Comparison of ENCODE assay signal across 18 mouse cellular contexts in genomic region chr3:108987009-108987659, GRCm38 (mm10). TPM values are rescaled to one million over a fixed set of nuclear protein-coding genes. Genes with fewer than 3 reads are reported as not detected.
DNase-seq lines count a peak whose midpoint lies in the region; ATAC-seq and TF ChIP-seq lines count a peak whose summit lies in the region.
"Had no signal": no experiment of that assay in that cellular context is flagged by ENCODE, and none has a peak within 500 bp of the region (broad histone marks: within the 10 kb centered on the region; RNA-seq: fewer than 3 reads in every experiment).

No protein-coding gene starts in this region.

- peak; percentile 52 for DNase-seq in brain, embryonic 14.5 days (ENCODE audit: low read depth)
- DNase-seq in forebrain, embryonic 14.5 days (ENCODE audit: low spot score): peak; percentile 14
- no peak for DNase-seq in cerebellum, adult 2 months
- DNase-seq in embryo, embryonic 10.5 days (ENCODE audit: low spot score): no peak
- DNase-seq: adrenal gland, adult 2 months; cerebellum, adult 9-11 months; lung, adult 18-20 months; lung, postnatal 4 days had no signal

- no peak overlapping the region for H3K4me2 ChIP-seq in forebrain, embryonic 14.5 days (ENCODE audit: low read length)
- H3K4me2 ChIP-seq in hindbrain, embryonic 15.5 days: no peak overlapping the region
- H3K4me2 ChIP-seq in midbrain, embryonic 16.5 days (ENCODE audit: low read length): no peak overlapping the region
- H3K4me2 ChIP-seq: kidney, embryonic 15.5 days had no signal

- TF ChIP-seq POLR2A in brain, embryonic 14.5 days (IDR thresholded peaks at IDR 0.05; ENCODE audit: borderline replicate concordance, extremely low read depth, insufficient read depth, insufficient read length, poor library complexity, severe bottlenecking): no peak
- no peak for TF ChIP-seq POLR2A in cerebellum, adult 2 months (IDR thresholded peaks at IDR 0.05; ENCODE audit: borderline replicate concordance, insufficient read depth, low read length)

- no peaks in the 10 kb centered on the region for H3K9me3 ChIP-seq in forebrain, embryonic 14.5 days (replicated peaks; ENCODE audit: control insufficient read depth, low read length)
- no peaks in the 10 kb centered on the region for H3K9me3 ChIP-seq in hindbrain, embryonic 15.5 days
- no peaks in the 10 kb centered on the region for H3K9me3 ChIP-seq in midbrain, embryonic 16.5 days (replicated peaks; ENCODE audit: control insufficient read depth, low read length, poor library complexity, severe bottlenecking)
- H3K9me3 ChIP-seq: kidney, embryonic 15.5 days had no signal

- peak overlapping the region; percentile 39 for H3K27ac ChIP-seq in forebrain, embryonic 14.5 days (ENCODE audit: low read depth, low read length)
- H3K27ac ChIP-seq in hindbrain, embryonic 15.5 days (replicated peaks): peak overlapping the region; percentile 47; the same call in 1 of the 2 replicates
- peak overlapping the region; percentile 81 for H3K27ac ChIP-seq in midbrain, embryonic 16.5 days (ENCODE audit: low read length)
- no peak overlapping the region for H3K27ac ChIP-seq in cerebellum, adult 2 months (ENCODE audit: insufficient read depth, low read length)
- H3K27ac ChIP-seq: kidney, embryonic 15.5 days; layer of hippocampus, adult 2 months; left cerebral cortex, adult 2 months had no signal

- peak; percentile 44; the same call in 1 of the 2 replicates for ATAC-seq in forebrain, embryonic 14.5 days
- ATAC-seq in hindbrain, embryonic 15.5 days (ENCODE audit: low FRiP score, low read depth): peak; percentile 68; the same call in 1 of the 2 replicates
- peak; percentile 82 for ATAC-seq in midbrain, embryonic 16.5 days
- no peak for ATAC-seq in megakaryocyte-erythroid progenitor cell, adult 5-6 weeks (replicated peaks; ENCODE audit: low FRiP score, low TSS enrichment, poor library complexity, severe bottlenecking)

- no peak overlapping the region for H3K4me3 ChIP-seq in forebrain, embryonic 14.5 days (ENCODE audit: low read depth, low read length)
- no peak overlapping the region for H3K4me3 ChIP-seq in hindbrain, embryonic 15.5 days
- H3K4me3 ChIP-seq in midbrain, embryonic 16.5 days (ENCODE audit: low read depth, low read length): no peak overlapping the region
- no peak overlapping the region for H3K4me3 ChIP-seq in cerebellum, adult 2 months (replicated peaks; ENCODE audit: insufficient read depth, low read depth, low read length)
- H3K4me3 ChIP-seq: kidney, embryonic 15.5 days; layer of hippocampus, adult 2 months; left cerebral cortex, adult 2 months had no signal

- no peak for TF ChIP-seq CTCF in brain, embryonic 14.5 days (IDR thresholded peaks at IDR 0.05; ENCODE audit: borderline replicate concordance, extremely low read depth, insufficient read depth, insufficient read length)
- no peak for TF ChIP-seq CTCF in cerebellum, adult 2 months (IDR thresholded peaks at IDR 0.05; ENCODE audit: borderline replicate concordance, insufficient read depth, low read depth, low read length)

- no peaks in the 10 kb centered on the region for H3K4me1 ChIP-seq in forebrain, embryonic 14.5 days (ENCODE audit: control insufficient read depth, insufficient read depth, low read length)
- H3K4me1 ChIP-seq in hindbrain, embryonic 15.5 days (replicated peaks): peaks cover 4% of the 10 kb centered on the region; the same call in 1 of the 2 replicates
- peaks cover 9% of the 10 kb centered on the region; the same call in 1 of the 2 replicates for H3K4me1 ChIP-seq in midbrain, embryonic 16.5 days (ENCODE audit: control insufficient read depth, insufficient read depth, low read length)
- H3K4me1 ChIP-seq in cerebellum, adult 2 months (ENCODE audit: control insufficient read depth, insufficient read depth, low read length): no peaks in the 10 kb centered on the region; the same call in 1 of the 2 replicates
- H3K4me1 ChIP-seq: kidney, embryonic 15.5 days had no signal

- no peaks in the 10 kb centered on the region for H3K27me3 ChIP-seq in forebrain, embryonic 14.5 days (replicated peaks; ENCODE audit: control insufficient read depth, insufficient read depth, low read length)
- H3K27me3 ChIP-seq in hindbrain, embryonic 15.5 days: no peaks in the 10 kb centered on the region
- H3K27me3 ChIP-seq in midbrain, embryonic 16.5 days (ENCODE audit: control insufficient read depth, insufficient read depth, low read depth, low read length): no peaks in the 10 kb centered on the region
- no peaks in the 10 kb centered on the region for H3K27me3 ChIP-seq in cerebellum, adult 2 months (ENCODE audit: control insufficient read depth, insufficient read depth, low read length)
- H3K27me3 ChIP-seq: kidney, embryonic 15.5 days had no signal

- peaks cover 5% of the 10 kb centered on the region for H3K36me3 ChIP-seq in forebrain, embryonic 14.5 days (ENCODE audit: control insufficient read depth, insufficient read depth, low read length)
- peaks cover 18% of the 10 kb centered on the region for H3K36me3 ChIP-seq in hindbrain, embryonic 15.5 days
- peaks cover 9% of the 10 kb centered on the region for H3K36me3 ChIP-seq in midbrain, embryonic 16.5 days (ENCODE audit: control insufficient read depth, insufficient read depth, low read length)

- 55% methylated on average over 12 of the region's 12 CpGs for WGBS in forebrain, embryonic 14.5 days
- WGBS in hindbrain, embryonic 15.5 days: 46% methylated on average over 12 of the region's 12 CpGs
- WGBS in midbrain, embryonic 16.5 days: 31% methylated on average over 12 of the region's 12 CpGs
- 32% methylated on average over 12 of the region's 12 CpGs for WGBS in cerebellum, adult 2 months

- H3K9ac ChIP-seq in forebrain, embryonic 14.5 days (ENCODE audit: low read length): no peak overlapping the region
- no peak overlapping the region for H3K9ac ChIP-seq in hindbrain, embryonic 15.5 days
- H3K9ac ChIP-seq in midbrain, embryonic 16.5 days (ENCODE audit: low read depth, low read length): no peak overlapping the region
- H3K9ac ChIP-seq: kidney, embryonic 15.5 days had no signal

RNA-seq across cellular contexts. Expression of gene Fam102b, which starts 40.3 kb away (rescaled TPM):
- polyA plus RNA-seq in brain, embryonic 14.5 days (2012; rRNA removed): 15.3 and 26.5 TPM in 2 replicates
- 11.1 and 11.6 TPM in 2 replicates for polyA plus RNA-seq in forebrain, embryonic 14.5 days (2014; fragmentation: Nextera tagmentation; extraction: Ambion mirVana)
- polyA plus RNA-seq in hindbrain, embryonic 15.5 days (2015; fragmentation: Nextera tagmentation; extraction: Ambion mirVana): 25.1 and 25.6 TPM in 2 replicates
- polyA plus RNA-seq in midbrain, embryonic 16.5 days (2015; fragmentation: Nextera tagmentation; extraction: Ambion mirVana): 13.4 and 14.1 TPM in 2 replicates
- polyA plus RNA-seq in cerebellum, adult 2 months (2012; rRNA removed): 13.8 and 14.3 TPM in 2 replicates
- 5.3 and 5.6 TPM in 2 replicates for total RNA-seq in megakaryocyte-erythroid progenitor cell, adult 5-6 weeks (2014; fragmentation: Nextera tagmentation)
- total RNA-seq in megakaryocyte-erythroid progenitor cell, adult 5-6 weeks (2017): 7.1 and 8.8 TPM in 2 replicates

RNA-seq across cellular contexts. Expression of gene Gm9857, which starts 46.9 kb away (rescaled TPM):
- 1.3 TPM in 2 replicates for polyA plus RNA-seq in brain, embryonic 14.5 days (2012; rRNA removed)
- not detected in 2 replicates for polyA plus RNA-seq in forebrain, embryonic 14.5 days (2014; fragmentation: Nextera tagmentation; extraction: Ambion mirVana)
- polyA plus RNA-seq in hindbrain, embryonic 15.5 days (2015; fragmentation: Nextera tagmentation; extraction: Ambion mirVana): 0.66 TPM in 1 of 2 replicates, not detected in the other
- polyA plus RNA-seq in midbrain, embryonic 16.5 days (2015; fragmentation: Nextera tagmentation; extraction: Ambion mirVana): 0.80 TPM in 1 of 2 replicates, not detected in the other
- polyA plus RNA-seq in cerebellum, adult 2 months (2012; rRNA removed): 0.88 and 1.0 TPM in 2 replicates
- total RNA-seq in megakaryocyte-erythroid progenitor cell, adult 5-6 weeks (2014; fragmentation: Nextera tagmentation): not detected in 2 replicates
- not detected in 2 replicates for total RNA-seq in megakaryocyte-erythroid progenitor cell, adult 5-6 weeks (2017)
- total RNA-seq: adrenal gland, adult 2 months; granulocyte monocyte progenitor cell, adult 5-6 weeks; layer of hippocampus, adult 2 months; left cerebral cortex, adult 2 months had no signal
- polyA plus RNA-seq: adrenal gland, adult 2 months; C2C12; heart, embryonic 14.5 days; kidney, embryonic 15.5 days; urinary bladder, adult 2 months had no signal

RNA-seq across cellular contexts. Expression of gene Henmt1, which starts 47.5 kb away (rescaled TPM):
- 1.2 and 1.5 TPM in 2 replicates for polyA plus RNA-seq in brain, embryonic 14.5 days (2012; rRNA removed)
- 1.2 and 1.8 TPM in 2 replicates for polyA plus RNA-seq in forebrain, embryonic 14.5 days (2014; fragmentation: Nextera tagmentation; extraction: Ambion mirVana)
- 2.3 and 2.5 TPM in 2 replicates for polyA plus RNA-seq in hindbrain, embryonic 15.5 days (2015; fragmentation: Nextera tagmentation; extraction: Ambion mirVana)
- polyA plus RNA-seq in midbrain, embryonic 16.5 days (2015; fragmentation: Nextera tagmentation; extraction: Ambion mirVana): 2.9 and 3.0 TPM in 2 replicates
- polyA plus RNA-seq in cerebellum, adult 2 months (2012; rRNA removed): 1.0 and 1.3 TPM in 2 replicates
- total RNA-seq in megakaryocyte-erythroid progenitor cell, adult 5-6 weeks (2014; fragmentation: Nextera tagmentation): not detected in 2 replicates
- not detected in 2 replicates for total RNA-seq in megakaryocyte-erythroid progenitor cell, adult 5-6 weeks (2017)
- total RNA-seq: adrenal gland, adult 2 months; granulocyte monocyte progenitor cell, adult 5-6 weeks had no signal
- polyA plus RNA-seq: adrenal gland, adult 2 months; heart, embryonic 14.5 days had no signal

Comparison
In these comparisons a context has a peak if more than half of its experiments do, and no peak if none do; other contexts are left out.
1. DNase-seq: peak in brain, embryonic 14.5 days (single experiment) and forebrain, embryonic 14.5 days (single experiment); none in cerebellum, adult 2 months (0 of 2) and embryo, embryonic 10.5 days (single experiment).